Mouse (Mus musculus): Measurements from ENCODE around the gene Psmf1.

DNA sequence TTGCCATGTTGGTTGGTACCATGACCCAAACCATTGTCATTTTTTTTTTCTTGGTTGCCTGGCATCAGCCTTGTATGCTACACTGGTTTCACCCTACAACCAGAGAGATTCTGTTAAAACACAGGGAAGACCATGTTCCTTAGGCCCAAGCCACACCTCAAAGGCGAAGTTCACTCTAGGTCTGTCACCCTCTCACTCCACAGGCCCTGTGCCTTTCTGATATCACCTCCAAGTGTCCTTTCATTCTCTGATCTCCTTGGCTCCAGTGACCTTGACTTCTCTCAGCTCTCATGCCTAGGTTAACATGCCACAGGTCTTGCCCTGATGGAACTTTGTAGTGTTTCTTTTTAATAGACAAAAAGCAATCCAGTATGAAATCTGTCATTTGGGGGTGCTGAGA lies 1.9 kb downstream of the Psmf1 start:
- TF ChIP-seq EP300 (IDR thresholded peaks at IDR 0.05; ENCODE audit: insufficient read depth, low read depth, low read length) (no peak), POLR2A (IDR thresholded peaks at IDR 0.05; ENCODE audit: insufficient read depth, low read depth, low read length) (no peak)
